Mouse (Mus musculus): ENCODE data around the gene Commd2.

Gene Commd2

GRCm38 (mm10) chr3:57651231-57651864, at the start of gene Commd2:
Gene Commd2, minus strand, starts transcription at chr3:57651715.
- in situ Hi-C loops (cut with MboI; ENCODE audit: low sequenced_read_pairs): no loop called here

GRCm38 (mm10) chr3:57696779-57697178, 45.3 kb upstream of the Commd2 start:
- in situ Hi-C loops (cut with MboI; ENCODE audit: low sequenced_read_pairs): no loop called here

- in situ Hi-C loops (cut with MboI; ENCODE audit: low sequenced_read_pairs): no loop called here
Measured at GRCm38 (mm10) chr3:57696249-57696648, 44.7 kb upstream of the Commd2 start.

GRCm38 (mm10) chr3:57692719-57693118, 41.2 kb upstream of the Commd2 start, which contains the start of gene Ankub1:
Gene Ankub1, minus strand, starts transcription at chr3:57692799.
- in situ Hi-C loops (cut with MboI; ENCODE audit: low sequenced_read_pairs): no loop called here

GRCm38 (mm10) chr3:57691772-57692171, 40.3 kb upstream of the Commd2 start:
- in situ Hi-C loops (cut with MboI; ENCODE audit: low sequenced_read_pairs): no loop called here

GRCm38 (mm10) chr3:57677786-57678185, 26.3 kb upstream of the Commd2 start:
- in situ Hi-C loops (cut with MboI; ENCODE audit: low sequenced_read_pairs): loop anchor here (10.0 kb wide), 1 partner anchor 127 kb away; no protein-coding TSS in a partner anchor

- in situ Hi-C loops (cut with MboI; ENCODE audit: low sequenced_read_pairs): loop anchor here (10.0 kb wide), 1 partner anchor 131 kb away; no protein-coding TSS in a partner anchor
Measured at GRCm38 (mm10) chr3:57674075-57674474, 22.6 kb upstream of the Commd2 start.

- in situ Hi-C loops (cut with MboI; ENCODE audit: low sequenced_read_pairs): loop anchor here (10.0 kb wide), 1 partner anchor 131 kb away; no protein-coding TSS in a partner anchor
Measured at GRCm38 (mm10) chr3:57673586-57673985, 22.1 kb upstream of the Commd2 start.

- in situ Hi-C loops (cut with MboI; ENCODE audit: low sequenced_read_pairs): no loop called here
Measured at GRCm38 (mm10) chr3:57667054-57667723, 15.7 kb upstream of the Commd2 start.

- in situ Hi-C loops (cut with MboI; ENCODE audit: low sequenced_read_pairs): no loop called here
Measured at GRCm38 (mm10) chr3:57665880-57666279, 14.4 kb upstream of the Commd2 start.

GRCm38 (mm10) chr3:57664682-57665081, 13.2 kb upstream of the Commd2 start:
- in situ Hi-C loops (cut with MboI; ENCODE audit: low sequenced_read_pairs): no loop called here

- in situ Hi-C loops (cut with MboI; ENCODE audit: low sequenced_read_pairs): no loop called here
Measured at GRCm38 (mm10) chr3:57663731-57664130, 12.2 kb upstream of the Commd2 start.

GRCm38 (mm10) chr3:57658608-57659007, 7.1 kb upstream of the Commd2 start:
- in situ Hi-C loops (cut with MboI; ENCODE audit: low sequenced_read_pairs): no loop called here

- in situ Hi-C loops (cut with MboI; ENCODE audit: low sequenced_read_pairs): no loop called here
Measured at GRCm38 (mm10) chr3:57653646-57654045, 2.1 kb upstream of the Commd2 start.

- in situ Hi-C loops (cut with MboI; ENCODE audit: low sequenced_read_pairs): no loop called here
Measured at GRCm38 (mm10) chr3:57652485-57652884, 970 bp upstream of the Commd2 start.

- in situ Hi-C loops (cut with MboI; ENCODE audit: low sequenced_read_pairs): no loop called here
Measured at GRCm38 (mm10) chr3:57651865-57652259, 347 bp upstream of the Commd2 start.

GRCm38 (mm10) chr3:57643191-57643590, 8.3 kb downstream of the Commd2 start:
- in situ Hi-C loops (cut with MboI; ENCODE audit: low sequenced_read_pairs): no loop called here

- in situ Hi-C loops (cut with MboI; ENCODE audit: low sequenced_read_pairs): no loop called here
Measured at GRCm38 (mm10) chr3:57637596-57637995, 13.9 kb downstream of the Commd2 start.

- in situ Hi-C loops (cut with MboI; ENCODE audit: low sequenced_read_pairs): no loop called here
Measured at GRCm38 (mm10) chr3:57634763-57635487, 16.6 kb downstream of the Commd2 start.

- in situ Hi-C loops (cut with MboI; ENCODE audit: low sequenced_read_pairs): loop anchor here (10.0 kb wide), 1 partner anchor 162 kb away; no protein-coding TSS in a partner anchor
Measured at GRCm38 (mm10) chr3:57626954-57627513, 24.5 kb downstream of the Commd2 start.
